Mouse (Mus musculus): ENCODE measurements around the gene Foxs1. TPM values are rescaled to one million over a fixed set of nuclear protein-coding genes. Genes with fewer than 3 reads are reported as not detected.

Gene Foxs1
- polyA plus RNA-seq, 1 experiment from 2014 or later = 3.5 TPM

DNA sequence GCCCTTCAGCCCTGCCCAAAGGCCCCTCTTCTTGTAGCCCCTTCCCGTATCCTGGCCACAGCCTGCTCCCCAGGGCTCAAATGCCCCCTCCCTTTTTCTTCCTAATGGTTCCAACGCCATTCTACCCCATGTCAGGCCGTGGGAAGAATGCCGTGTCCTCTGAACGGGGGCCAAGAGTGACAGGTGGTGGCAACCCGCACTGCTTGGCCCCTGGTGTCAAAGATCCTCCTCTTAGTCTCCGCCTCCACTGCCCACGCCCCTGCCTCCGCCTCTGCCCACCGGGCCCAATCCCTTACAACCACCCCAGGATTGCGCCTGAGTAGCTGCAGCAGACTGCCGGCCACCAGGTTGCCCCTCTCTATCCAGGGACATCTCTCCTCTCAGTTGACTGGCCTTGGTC lies 22.0 kb downstream of the Foxs1 start, which contains the start of gene Mylk2:
TSS of gene Mylk2 (plus strand) at position 322 of the 400 bp plus-strand sequence.
- no peaks in the 10 kb centered on the region for H3K9me3 ChIP-seq
- no peak within 1 kb of the TSS for H3K4me3 ChIP-seq
- no peak within 1 kb of the TSS for H3K4me2 ChIP-seq
- peaks cover 23% of the 10 kb centered on the region for H3K4me1 ChIP-seq (replicated peaks)
- ATAC-seq (ENCODE audit: low read depth) = no peak
- H3K9ac ChIP-seq = no peak within 1 kb of the TSS
- peaks cover 44% of the 10 kb centered on the region for H3K27me3 ChIP-seq
- WGBS = 20% methylated on average over 12 of the region's 12 CpGs
- H3K27ac ChIP-seq (replicated peaks) = no peak within 1 kb of the TSS
- no peaks in the 10 kb centered on the region for H3K36me3 ChIP-seq

- H3K4me3 ChIP-seq = no peak overlapping the region
- no peaks in the 10 kb centered on the region for H3K36me3 ChIP-seq
- no peak overlapping the region for H3K27ac ChIP-seq (replicated peaks)
- no peak overlapping the region for H3K4me2 ChIP-seq
- H3K4me1 ChIP-seq (replicated peaks) = peaks cover 23% of the 10 kb centered on the region
- no peak for ATAC-seq (ENCODE audit: low read depth)
- peaks cover 44% of the 10 kb centered on the region for H3K27me3 ChIP-seq
- no peak overlapping the region for H3K9ac ChIP-seq
- 78% methylated on average over 6 of the region's 6 CpGs for WGBS
- no peaks in the 10 kb centered on the region for H3K9me3 ChIP-seq
Observed at GRCm38 (mm10) chr2:152909848-152910247, 23.2 kb downstream of the Foxs1 start.

DNA sequence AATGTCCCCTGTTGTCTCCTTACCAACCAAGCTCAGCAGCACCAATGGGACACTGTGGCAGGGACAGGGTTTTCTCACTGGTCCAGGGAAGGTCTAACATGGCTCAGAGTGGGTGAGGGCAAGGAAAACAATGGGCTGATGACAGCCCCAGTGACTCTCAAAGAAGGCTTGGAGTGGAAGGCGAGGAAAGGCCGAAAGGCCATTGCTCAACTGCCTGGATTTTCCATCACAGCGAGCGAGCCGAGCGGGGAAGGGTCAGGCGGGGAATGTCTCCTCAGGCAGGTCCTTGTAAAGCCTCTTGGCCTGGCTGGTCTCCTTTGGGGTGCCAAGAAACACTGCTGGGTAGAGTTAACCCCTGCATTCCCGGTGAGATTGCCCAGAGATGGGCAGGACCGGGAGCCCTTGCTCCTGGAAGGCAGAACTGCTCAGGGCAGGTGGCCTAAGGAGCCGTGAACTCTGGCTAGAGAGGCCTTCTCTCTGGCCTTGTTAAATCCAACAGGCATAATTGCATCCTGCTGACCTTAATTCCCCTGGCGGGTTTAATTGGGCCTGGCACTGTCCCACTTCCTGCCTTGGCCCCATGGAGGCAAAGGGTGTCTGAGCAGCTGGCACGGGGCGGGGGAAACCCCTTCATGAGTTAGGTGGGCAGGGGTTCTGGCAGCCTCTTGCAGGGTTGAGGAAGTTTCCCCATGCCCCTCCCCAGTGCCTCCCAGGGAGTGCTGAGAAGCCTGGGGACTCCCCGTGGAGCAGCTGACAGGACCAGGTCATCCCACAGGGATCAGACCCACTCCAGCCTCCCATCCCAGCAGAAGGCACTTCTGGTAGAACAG lies 25.7 kb downstream of the Foxs1 start:
- peaks cover 14% of the 10 kb centered on the region; the same call in 1 of the 2 replicates for H3K4me1 ChIP-seq (replicated peaks)
- H3K4me3 ChIP-seq = no peak overlapping the region
- no peak overlapping the region for H3K27ac ChIP-seq (replicated peaks)
- no peak overlapping the region for H3K4me2 ChIP-seq
- H3K36me3 ChIP-seq = no peaks in the 10 kb centered on the region
- peaks cover 27% of the 10 kb centered on the region for H3K27me3 ChIP-seq
- no peak for ATAC-seq (ENCODE audit: low read depth)
- H3K9me3 ChIP-seq = no peaks in the 10 kb centered on the region
- 60% methylated on average over 14 of the region's 14 CpGs for WGBS
- no peak overlapping the region for H3K9ac ChIP-seq

- Histone ChIP-seq H3K4me3 (no peak overlapping the region), H3K4me2 (no peak overlapping the region), H3K27ac (replicated peaks) (no peak overlapping the region), H3K9ac (no peak overlapping the region), H3K9me3 (no peaks in the 10 kb centered on the region), H3K36me3 (no peaks in the 10 kb centered on the region), H3K27me3 (peaks cover 18% of the 10 kb centered on the region), H3K4me1 (replicated peaks) (peaks cover 14% of the 10 kb centered on the region; the same call in 1 of the 2 replicates)
- WGBS = 61% methylated on average over 9 of the region's 9 CpGs
- no peak for ATAC-seq (ENCODE audit: low read depth)
Observed at GRCm38 (mm10) chr2:152906274-152907037, 26.6 kb downstream of the Foxs1 start.

- Histone ChIP-seq H3K9me3 (no peaks in the 10 kb centered on the region), H3K4me1 (replicated peaks) (peaks cover 14% of the 10 kb centered on the region; the same call in 1 of the 2 replicates), H3K36me3 (no peaks in the 10 kb centered on the region), H3K4me3 (no peak overlapping the region), H3K4me2 (no peak overlapping the region), H3K9ac (no peak overlapping the region), H3K27ac (replicated peaks) (no peak overlapping the region), H3K27me3 (peaks cover 6% of the 10 kb centered on the region)
- WGBS = 73% methylated on average over 11 of the region's 11 CpGs
- ATAC-seq (ENCODE audit: low read depth) = no peak
Observed at GRCm38 (mm10) chr2:152905036-152905829, 27.8 kb downstream of the Foxs1 start.

GRCm38 (mm10) chr2:152904127-152904643 lies 28.8 kb downstream of the Foxs1 start:
- H3K9me3 ChIP-seq = no peaks in the 10 kb centered on the region
- H3K4me1 ChIP-seq (replicated peaks) = peaks cover 14% of the 10 kb centered on the region; the same call in 1 of the 2 replicates
- no peaks in the 10 kb centered on the region for H3K27me3 ChIP-seq
- H3K27ac ChIP-seq (replicated peaks) = no peak overlapping the region
- 73% methylated on average over 5 of the region's 5 CpGs for WGBS
- H3K4me2 ChIP-seq = no peak overlapping the region
- H3K9ac ChIP-seq = no peak overlapping the region
- ATAC-seq (ENCODE audit: low read depth) = no peak
- no peaks in the 10 kb centered on the region for H3K36me3 ChIP-seq
- H3K4me3 ChIP-seq = no peak overlapping the region

DNA sequence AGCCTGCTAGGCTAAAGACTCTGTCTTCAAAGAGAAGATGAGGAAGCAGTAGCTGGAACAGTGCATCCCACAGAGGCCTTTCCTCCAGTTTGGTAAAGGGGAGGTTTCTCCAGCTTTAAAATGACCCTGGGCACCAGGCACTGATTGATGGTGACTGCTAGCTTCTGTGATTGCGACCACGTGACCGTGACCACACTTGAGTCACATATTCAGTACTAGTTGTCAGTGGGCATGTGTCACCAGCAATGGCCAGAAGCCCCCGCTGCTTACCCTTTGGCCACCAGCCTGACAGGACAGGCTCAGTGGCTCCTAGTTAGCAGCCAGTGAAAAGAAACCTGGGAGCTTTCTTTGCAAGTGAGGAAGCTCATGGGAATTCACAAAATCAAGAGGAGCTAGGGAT lies 29.4 kb downstream of the Foxs1 start:
- Histone ChIP-seq H3K4me2 (no peak overlapping the region), H3K27ac (replicated peaks) (no peak overlapping the region), H3K4me1 (replicated peaks) (peaks cover 14% of the 10 kb centered on the region; the same call in 1 of the 2 replicates), H3K27me3 (no peaks in the 10 kb centered on the region), H3K36me3 (no peaks in the 10 kb centered on the region), H3K9me3 (no peaks in the 10 kb centered on the region), H3K4me3 (no peak overlapping the region), H3K9ac (no peak overlapping the region)
- WGBS = 72% methylated on average over 4 of the region's 4 CpGs
- no peak for ATAC-seq (ENCODE audit: low read depth)

DNA sequence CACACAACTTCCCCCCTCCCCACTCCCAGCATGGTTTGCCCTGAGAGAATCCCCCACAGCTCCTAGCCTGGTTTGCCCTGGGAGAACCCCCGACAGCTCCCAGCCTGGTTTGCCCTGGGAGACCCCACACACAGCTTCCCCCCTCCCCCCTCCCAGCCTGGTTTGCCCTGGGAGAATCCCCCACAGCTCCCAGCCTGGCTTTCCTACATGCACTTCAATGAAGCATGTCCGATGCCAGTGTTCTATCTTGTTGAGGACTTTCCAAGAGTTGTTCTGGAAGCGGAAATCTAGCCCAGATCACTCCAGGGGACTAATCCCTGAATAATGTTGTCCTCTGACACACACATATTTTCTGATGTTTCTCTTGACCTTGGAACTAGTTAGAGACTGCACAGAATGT lies 30.4 kb downstream of the Foxs1 start:
- no peaks in the 10 kb centered on the region for H3K9me3 ChIP-seq
- no peak overlapping the region for H3K4me3 ChIP-seq
- H3K36me3 ChIP-seq = no peaks in the 10 kb centered on the region
- no peak overlapping the region for H3K4me2 ChIP-seq
- no peak overlapping the region for H3K9ac ChIP-seq
- WGBS = 44% methylated on average over 3 of the region's 3 CpGs
- H3K27ac ChIP-seq (replicated peaks) = no peak overlapping the region
- no peaks in the 10 kb centered on the region for H3K27me3 ChIP-seq
- no peak for ATAC-seq (ENCODE audit: low read depth)
- peaks cover 13% of the 10 kb centered on the region; the same call in 1 of the 2 replicates for H3K4me1 ChIP-seq (replicated peaks)

DNA sequence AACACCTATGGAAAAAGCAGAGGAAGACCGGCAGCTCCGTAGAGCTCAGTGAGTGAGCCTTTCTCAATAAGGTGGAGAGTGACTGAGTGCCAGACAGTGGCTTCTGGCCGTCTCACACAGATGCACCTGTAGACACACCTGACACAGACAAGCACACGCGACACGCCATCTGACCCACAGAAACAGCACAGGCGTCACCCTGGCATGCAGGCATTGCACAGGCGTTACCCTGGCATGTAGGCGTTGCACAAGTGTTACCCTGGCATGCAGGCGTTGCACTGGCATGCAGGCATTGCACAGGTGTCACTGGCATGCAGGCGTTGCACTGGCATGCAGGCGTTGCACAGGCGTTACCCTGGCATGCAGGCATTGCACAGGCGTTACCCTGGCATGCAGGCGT lies 31.7 kb downstream of the Foxs1 start:
- H3K4me3 ChIP-seq = no peak overlapping the region
- H3K4me2 ChIP-seq = no peak overlapping the region
- H3K36me3 ChIP-seq = no peaks in the 10 kb centered on the region
- H3K4me1 ChIP-seq (replicated peaks) = peaks cover under 1% of the 10 kb centered on the region; the same call in 1 of the 2 replicates
- H3K27ac ChIP-seq (replicated peaks) = no peak overlapping the region
- 94% methylated on average over 15 of the region's 15 CpGs for WGBS
- no peaks in the 10 kb centered on the region for H3K9me3 ChIP-seq
- ATAC-seq (ENCODE audit: low read depth) = no peak
- H3K9ac ChIP-seq = no peak overlapping the region
- H3K27me3 ChIP-seq = no peaks in the 10 kb centered on the region

- WGBS = 84% methylated on average over 6 of the region's 6 CpGs
- H3K4me3 ChIP-seq = no peak overlapping the region
Observed at GRCm38 (mm10) chr2:152899011-152899410, 34.0 kb downstream of the Foxs1 start.

GRCm38 (mm10) chr2:152896926-152897325 lies 36.1 kb downstream of the Foxs1 start:
- Histone ChIP-seq H3K4me2 (no peak overlapping the region), H3K27ac (replicated peaks) (no peak overlapping the region), H3K4me1 (replicated peaks) (no peaks in the 10 kb centered on the region; the same call in 1 of the 2 replicates), H3K9me3 (no peaks in the 10 kb centered on the region), H3K4me3 (no peak overlapping the region), H3K27me3 (no peaks in the 10 kb centered on the region), H3K36me3 (peaks cover 34% of the 10 kb centered on the region), H3K9ac (no peak overlapping the region)
- no peak for ATAC-seq (ENCODE audit: low read depth)
- 86% methylated on average over 3 of the region's 3 CpGs for WGBS

More at GRCm38 (mm10) chr2:152899011-152899410, 34.0 kb downstream of the Foxs1 start:
- Histone ChIP-seq H3K27ac (replicated peaks) (no peak overlapping the region), H3K36me3 (peaks cover 14% of the 10 kb centered on the region), H3K4me1 (replicated peaks) (no peaks in the 10 kb centered on the region; the same call in 1 of the 2 replicates), H3K9me3 (no peaks in the 10 kb centered on the region), H3K27me3 (no peaks in the 10 kb centered on the region), H3K4me2 (no peak overlapping the region), H3K9ac (no peak overlapping the region)
- no peak for ATAC-seq (ENCODE audit: low read depth)
